Mouse (Mus musculus): ENCODE data around the gene Msrb1. TPM values are rescaled to one million over a fixed set of nuclear protein-coding genes. Genes with fewer than 3 reads are reported as not detected.

Gene Msrb1
- total RNA-seq, 2 experiments from 2014 or later: 139 to 179 TPM

Other genes starting within 250 kb of the Msrb1 start
- gene Caskin1, start 248.0 kb upstream of the Msrb1 start, total RNA-seq (2021): under 1 TPM; 0.09 to 0.17 TPM
- gene Traf7, start 208.7 kb upstream of the Msrb1 start, total RNA-seq (2021): 10 to 100 TPM; 25.7 to 29.7 TPM
- gene Rab26, start 202.4 kb upstream of the Msrb1 start, total RNA-seq (2021): not detected
- gene Pkd1, start 186.8 kb upstream of the Msrb1 start, total RNA-seq (2021): 10 to 100 TPM; 12.8 to 21.4 TPM
- 100 to 1,000 TPM in 1 of 2 experiments, 10 to 100 TPM in 1; 83.2 to 105 TPM for gene Tsc2, start 104.0 kb upstream of the Msrb1 start, total RNA-seq (2021)
- 1 to 10 TPM; 2.5 to 3.5 TPM for gene Nthl1, start 104.0 kb upstream of the Msrb1 start, total RNA-seq (2021)
- gene Slc9a3r2, start 86.3 kb upstream of the Msrb1 start, total RNA-seq (2021): 10 to 100 TPM; 31.8 to 55.0 TPM
- not detected for gene Npw, start 78.2 kb upstream of the Msrb1 start, total RNA-seq (2021)
- 10 to 100 TPM; 23.1 to 25.4 TPM for gene Zfp598, start 67.0 kb upstream of the Msrb1 start, total RNA-seq (2021)
- under 1 TPM in 1 of 2 experiments, not detected in 1; 0.14 TPM for gene Syngr3, start 46.7 kb upstream of the Msrb1 start, total RNA-seq (2021)
- 10 to 100 TPM; 41.1 to 48.3 TPM for gene Gfer, start 40.5 kb upstream of the Msrb1 start, total RNA-seq (2021)
- under 1 TPM; 0.32 to 0.95 TPM for gene Noxo1, start 40.4 kb upstream of the Msrb1 start, total RNA-seq (2021)
- 10 to 100 TPM; 15.4 to 16.0 TPM for gene Tbl3, start 29.0 kb upstream of the Msrb1 start, total RNA-seq (2021)
- not detected for gene Rnf151, start 18.6 kb upstream of the Msrb1 start, total RNA-seq (2021)
- gene Rps2, start 18.5 kb upstream of the Msrb1 start, total RNA-seq (2021): 100 to 1,000 TPM; 548 to 574 TPM
- 100 to 1,000 TPM; 428 to 481 TPM for gene Ndufb10, start 12.2 kb upstream of the Msrb1 start, total RNA-seq (2021)
- gene Rpl3l, start 8.8 kb upstream of the Msrb1 start, total RNA-seq (2021): 100 to 1,000 TPM; 764 to 767 TPM
- gene Hs3st6, start 16.3 kb downstream of the Msrb1 start, total RNA-seq (2021): not detected
- not detected for gene Meiob, start 67.6 kb downstream of the Msrb1 start, total RNA-seq (2021)
- gene Hagh, start 103.5 kb downstream of the Msrb1 start, total RNA-seq (2021): 10 to 100 TPM; 67.9 to 72.7 TPM
- gene Fahd1, start 113.7 kb downstream of the Msrb1 start, total RNA-seq (2021): 10 to 100 TPM; 45.2 to 48.3 TPM
- 1 to 10 TPM; 2.2 to 2.6 TPM for gene Igfals, start 129.4 kb downstream of the Msrb1 start, total RNA-seq (2021)
- 10 to 100 TPM; 11.0 to 11.1 TPM for gene Nubp2, start 149.7 kb downstream of the Msrb1 start, total RNA-seq (2021)
- 10 to 100 TPM; 29.7 to 37.9 TPM for gene Spsb3, start 150.0 kb downstream of the Msrb1 start, total RNA-seq (2021)
- gene Eme2, start 158.4 kb downstream of the Msrb1 start, total RNA-seq (2021): 1 to 10 TPM; 6.5 to 8.4 TPM
- 10 to 100 TPM; 79.4 to 86.3 TPM for gene Mrps34, start 158.5 kb downstream of the Msrb1 start, total RNA-seq (2021)
- 10 to 100 TPM; 11.8 to 12.3 TPM for gene Nme3, start 159.9 kb downstream of the Msrb1 start, total RNA-seq (2021)
- 10 to 100 TPM; 13.2 to 14.5 TPM for gene Mapk8ip3, start 200.3 kb downstream of the Msrb1 start, total RNA-seq (2021)
- 1 to 10 TPM; 3.9 to 5.9 TPM for gene Jpt2, start 224.0 kb downstream of the Msrb1 start, total RNA-seq (2021)